17 mouse cellular contexts compared by ENCODE assay signal in genomic region chr11:70467902-70468619, GRCm38 (mm10). TPM values are rescaled to one million over a fixed set of nuclear protein-coding genes. Genes with fewer than 3 reads are reported as not detected.
DNase-seq lines count a peak whose midpoint lies in the region; ATAC-seq and TF ChIP-seq lines count a peak whose summit lies in the region.
"Had no signal": no experiment of that assay in that cellular context is flagged by ENCODE, and none has a peak within 500 bp of the region (broad histone marks: within the 10 kb centered on the region; RNA-seq: fewer than 3 reads in every experiment).

No protein-coding gene starts in this region.

- H3K79me2 ChIP-seq in myocyte (ENCODE audit: control insufficient read depth, insufficient read depth), result no peaks in the 10 kb centered on the region

- H3K36me3 ChIP-seq in lung, embryonic 15.5 days, result no peaks in the 10 kb centered on the region
- no peaks in the 10 kb centered on the region for H3K36me3 ChIP-seq in heart, embryonic 11.5 days (ENCODE audit: control insufficient read depth, insufficient read depth, low read length)
- H3K36me3 ChIP-seq in myocyte (ENCODE audit: control insufficient read depth, insufficient read depth), result no peaks in the 10 kb centered on the region
- no peaks in the 10 kb centered on the region for H3K36me3 ChIP-seq in hindbrain, postnatal 0 days (ENCODE audit: insufficient read depth, low read length)
- no peaks in the 10 kb centered on the region for H3K36me3 ChIP-seq in midbrain, embryonic 10.5 days
- H3K36me3 ChIP-seq: G1E; neural tube, embryonic 15.5 days had no signal

- DNase-seq in heart, adult 11 months, result peak; percentile 93
- DNase-seq in heart, postnatal 36 days, result no peak
- no peak for DNase-seq in lung, postnatal 25 days (ENCODE audit: low spot score)
- DNase-seq in hindbrain, postnatal 0 days (ENCODE audit: low spot score), result no peak
- DNase-seq in midbrain, embryonic 10.5 days (ENCODE audit: low spot score), result no peak
- DNase-seq: cerebellum, adult 9-10 months; kidney, adult 18-20 months had no signal

- H3K9me3 ChIP-seq in lung, embryonic 15.5 days, result no peaks in the 10 kb centered on the region
- no peaks in the 10 kb centered on the region for H3K9me3 ChIP-seq in heart, embryonic 11.5 days (replicated peaks; ENCODE audit: control insufficient read depth, low read length)
- H3K9me3 ChIP-seq in hindbrain, postnatal 0 days (ENCODE audit: low read length), result no peaks in the 10 kb centered on the region
- no peaks in the 10 kb centered on the region for H3K9me3 ChIP-seq in midbrain, embryonic 10.5 days (replicated peaks)
- H3K9me3 ChIP-seq: G1E; neural tube, embryonic 15.5 days had no signal

- peak overlapping the region; percentile 56; the same call in 1 of the 2 replicates for H3K27ac ChIP-seq in lung, embryonic 15.5 days
- H3K27ac ChIP-seq in heart, embryonic 11.5 days (ENCODE audit: low read depth, low read length), result peak overlapping the region; percentile 74
- no peak overlapping the region for H3K27ac ChIP-seq in hindbrain, postnatal 0 days
- no peak overlapping the region for H3K27ac ChIP-seq in midbrain, embryonic 10.5 days (replicated peaks)
- H3K27ac ChIP-seq: liver, embryonic 14.5 days; neural tube, embryonic 15.5 days had no signal

- WGBS in lung, embryonic 15.5 days, result 48% methylated on average over 5 of the region's 5 CpGs
- WGBS in heart, embryonic 11.5 days (ENCODE audit: insufficient replicate concordance), result 49% methylated on average over 5 of the region's 5 CpGs
- WGBS in hindbrain, postnatal 0 days, result 89% methylated on average over 5 of the region's 5 CpGs
- WGBS in midbrain, embryonic 10.5 days, result 88% methylated on average over 5 of the region's 5 CpGs

- no peak for TF ChIP-seq CTCF in hindbrain, postnatal 0 days (IDR thresholded peaks at IDR 0.05; ENCODE audit: low read depth)

- H3K4me2 ChIP-seq in lung, embryonic 15.5 days, result no peak overlapping the region
- H3K4me2 ChIP-seq in heart, embryonic 11.5 days, result no peak overlapping the region
- no peak overlapping the region for H3K4me2 ChIP-seq in myocyte (ENCODE audit: low read depth)
- no peak overlapping the region for H3K4me2 ChIP-seq in hindbrain, postnatal 0 days (ENCODE audit: low read depth, low read length)
- H3K4me2 ChIP-seq: neural tube, embryonic 15.5 days had no signal

- intact Hi-C loops in heart, postnatal 36 days (cut with DNase I), result no loop called here

- no peak overlapping the region for H3K9ac ChIP-seq in lung, embryonic 15.5 days
- H3K9ac ChIP-seq in heart, embryonic 11.5 days (ENCODE audit: low read depth, low read length), result no peak overlapping the region
- no peak overlapping the region for H3K9ac ChIP-seq in hindbrain, postnatal 0 days (replicated peaks; ENCODE audit: low read length)
- H3K9ac ChIP-seq: liver, embryonic 14.5 days; neural tube, embryonic 15.5 days had no signal

- no peak overlapping the region for H3ac ChIP-seq in myocyte (ENCODE audit: control insufficient read depth, insufficient read length)

- H3K4me1 ChIP-seq in lung, embryonic 15.5 days, result peaks cover 36% of the 10 kb centered on the region
- H3K4me1 ChIP-seq in heart, embryonic 11.5 days (ENCODE audit: control insufficient read depth, insufficient read depth, low read length), result peaks cover 10% of the 10 kb centered on the region; the same call in 1 of the 2 replicates
- 0 out of 2 replicates have a peak, but pooled peaks cover 4% of the 10 kb centered on the region for H3K4me1 ChIP-seq in hindbrain, postnatal 0 days (ENCODE audit: insufficient read depth, low read length)
- H3K4me1 ChIP-seq in midbrain, embryonic 10.5 days, result peaks cover 15% of the 10 kb centered on the region

- peaks cover 6% of the 10 kb centered on the region; the same call in 1 of the 2 replicates for H3K27me3 ChIP-seq in lung, embryonic 15.5 days
- peaks cover 17% of the 10 kb centered on the region for H3K27me3 ChIP-seq in heart, embryonic 11.5 days (ENCODE audit: control insufficient read depth, insufficient read depth, low read length)
- peaks cover 4% of the 10 kb centered on the region for H3K27me3 ChIP-seq in myocyte (ENCODE audit: control insufficient read depth, insufficient read depth, insufficient read length)
- H3K27me3 ChIP-seq in hindbrain, postnatal 0 days (ENCODE audit: insufficient read depth, low read length), result no peaks in the 10 kb centered on the region
- peaks cover 45% of the 10 kb centered on the region for H3K27me3 ChIP-seq in midbrain, embryonic 10.5 days (ENCODE audit: low read depth, poor library complexity, severe bottlenecking)

- TF ChIP-seq POLR2A in myocyte (IDR thresholded peaks at IDR 0.05; ENCODE audit: insufficient read length, low read depth), result no peak

- no peak for ATAC-seq in lung, embryonic 15.5 days (ENCODE audit: borderline replicate concordance, extremely low read depth, low FRiP score, low TSS enrichment)
- peak; percentile 46; the same call in 1 of the 2 replicates for ATAC-seq in heart, embryonic 11.5 days (replicated peaks; ENCODE audit: insufficient number of reproducible peaks, low FRiP score, low TSS enrichment)
- no peak for ATAC-seq in hindbrain, postnatal 0 days
- ATAC-seq: activated CD4-positive, CD25-positive, alpha-beta regulatory T cell, adult 4 months; midbrain, embryonic 16.5 days had no signal

- H3K4me3 ChIP-seq in lung, embryonic 15.5 days, result no peak overlapping the region
- no peak overlapping the region for H3K4me3 ChIP-seq in heart, embryonic 11.5 days (ENCODE audit: low read depth, low read length)
- no peak overlapping the region for H3K4me3 ChIP-seq in myocyte
- no peak overlapping the region for H3K4me3 ChIP-seq in hindbrain, postnatal 0 days (ENCODE audit: low read length)
- no peak overlapping the region for H3K4me3 ChIP-seq in midbrain, embryonic 10.5 days
- H3K4me3 ChIP-seq: neural tube, embryonic 15.5 days had no signal

TF ChIP-seq in myocyte, 11 proteins besides CTCF, POLR2A, EP300 and RAD21:
- no peak for TF ChIP-seq MAX (IDR thresholded peaks at IDR 0.05; ENCODE audit: low read depth)
- TF ChIP-seq TCF3 (IDR thresholded peaks at IDR 0.05; ENCODE audit: insufficient read length, low read depth), result no peak
- no peak for TF ChIP-seq REST (IDR thresholded peaks at IDR 0.05; ENCODE audit: insufficient read depth, insufficient read length)
- no peak for TF ChIP-seq USF1 (IDR thresholded peaks at IDR 0.05; ENCODE audit: low read depth)
- no peak for TF ChIP-seq MYOD1 (IDR thresholded peaks at IDR 0.05; ENCODE audit: control insufficient read depth in 1 of 3, insufficient read length in 2 of 3, low read depth in 2 of 3)
- no peak for TF ChIP-seq MYOG (IDR thresholded peaks at IDR 0.05; ENCODE audit: control insufficient read depth in 1 of 3, insufficient read depth in 1 of 3, insufficient read length in 2 of 3, low read depth in 2 of 3)
- peak; percentile 76 for TF ChIP-seq CEBPB (IDR thresholded peaks at IDR 0.05; ENCODE audit: insufficient read depth, poor library complexity, severe bottlenecking)

RNA-seq across cellular contexts. Expression of gene Cxcl16, which starts 8.3 kb away (rescaled TPM):
- total RNA-seq in heart, postnatal 36 days (2021), result 10 to 100 TPM in 1 of 2 experiments, 1 to 10 TPM in 1; 9.6 to 10.9 TPM
- 6.3 and 7.3 TPM in 2 replicates for polyA plus RNA-seq in lung, embryonic 15.5 days (2015; fragmentation: Nextera tagmentation; extraction: Ambion mirVana)
- 6.2 and 7.3 TPM in 2 replicates for polyA plus RNA-seq in heart, embryonic 11.5 days (2014; fragmentation: Nextera tagmentation; extraction: Ambion mirVana)
- polyA plus RNA-seq in myocyte (2012; fragmentation: generic; extraction: Trizol), result 0.08 TPM
- total RNA-seq in hindbrain, postnatal 0 days (2014; rRNA removed), result 2.8 and 3.3 TPM in 2 replicates
- polyA plus RNA-seq in hindbrain, postnatal 0 days (2015; fragmentation: Nextera tagmentation; extraction: Ambion mirVana), result 3.4 and 4.1 TPM in 2 replicates
- 0.46 and 0.63 TPM in 2 replicates for polyA plus RNA-seq in midbrain, embryonic 10.5 days (2016; fragmentation: Nextera tagmentation; extraction: Ambion mirVana)
- total RNA-seq: G1E; hematopoietic stem cell, adult 5-6 weeks had no signal
- polyA plus RNA-seq: G1E had no signal

RNA-seq across cellular contexts. Expression of gene Zmynd15, which starts 8.8 kb away (rescaled TPM):
- 1 to 10 TPM; 1.8 to 2.2 TPM for total RNA-seq in heart, postnatal 36 days (2021)
- 0.45 and 0.73 TPM in 2 replicates for polyA plus RNA-seq in lung, embryonic 15.5 days (2015; fragmentation: Nextera tagmentation; extraction: Ambion mirVana)
- 1.1 and 1.9 TPM in 2 replicates for polyA plus RNA-seq in heart, embryonic 11.5 days (2014; fragmentation: Nextera tagmentation; extraction: Ambion mirVana)
- polyA plus RNA-seq in myocyte (2012; fragmentation: generic; extraction: Trizol), result not detected
- total RNA-seq in hindbrain, postnatal 0 days (2014; rRNA removed), result 0.11 and 1.2 TPM in 2 replicates
- polyA plus RNA-seq in hindbrain, postnatal 0 days (2015; fragmentation: Nextera tagmentation; extraction: Ambion mirVana), result 0.39 and 0.96 TPM in 2 replicates
- polyA plus RNA-seq in midbrain, embryonic 10.5 days (2016; fragmentation: Nextera tagmentation; extraction: Ambion mirVana), result 0.14 and 0.40 TPM in 2 replicates
- polyA plus RNA-seq: activated CD4-positive, CD25-positive, alpha-beta regulatory T cell, adult 4 months; G1E had no signal

RNA-seq across cellular contexts. Expression of gene Med11, which starts 16.3 kb away (rescaled TPM):
- total RNA-seq in heart, postnatal 36 days (2021), result 1 to 10 TPM; 8.9 to 9.7 TPM
- polyA plus RNA-seq in lung, embryonic 15.5 days (2015; fragmentation: Nextera tagmentation; extraction: Ambion mirVana), result 40.5 and 43.1 TPM in 2 replicates
- 28.6 and 31.2 TPM in 2 replicates for polyA plus RNA-seq in heart, embryonic 11.5 days (2014; fragmentation: Nextera tagmentation; extraction: Ambion mirVana)
- 29.6 TPM for polyA plus RNA-seq in myocyte (2012; fragmentation: generic; extraction: Trizol)
- total RNA-seq in hindbrain, postnatal 0 days (2014; rRNA removed), result 22.9 and 23.7 TPM in 2 replicates
- 29.3 and 30.5 TPM in 2 replicates for polyA plus RNA-seq in hindbrain, postnatal 0 days (2015; fragmentation: Nextera tagmentation; extraction: Ambion mirVana)
- 39.7 and 44.6 TPM in 2 replicates for polyA plus RNA-seq in midbrain, embryonic 10.5 days (2016; fragmentation: Nextera tagmentation; extraction: Ambion mirVana)

RNA-seq across cellular contexts. Expression of gene Arrb2, which starts 35.6 kb away (rescaled TPM):
- total RNA-seq in heart, postnatal 36 days (2021), result 10 to 100 TPM; 14.8 to 15.4 TPM
- 15.3 and 19.3 TPM in 2 replicates for polyA plus RNA-seq in lung, embryonic 15.5 days (2015; fragmentation: Nextera tagmentation; extraction: Ambion mirVana)
- polyA plus RNA-seq in heart, embryonic 11.5 days (2014; fragmentation: Nextera tagmentation; extraction: Ambion mirVana), result 11.6 and 12.9 TPM in 2 replicates
- 20.1 TPM for polyA plus RNA-seq in myocyte (2012; fragmentation: generic; extraction: Trizol)
- 83.3 and 106 TPM in 2 replicates for total RNA-seq in hindbrain, postnatal 0 days (2014; rRNA removed)
- polyA plus RNA-seq in hindbrain, postnatal 0 days (2015; fragmentation: Nextera tagmentation; extraction: Ambion mirVana), result 51.9 and 56.3 TPM in 2 replicates
- polyA plus RNA-seq in midbrain, embryonic 10.5 days (2016; fragmentation: Nextera tagmentation; extraction: Ambion mirVana), result 28.3 and 37.4 TPM in 2 replicates

RNA-seq across cellular contexts. Expression of gene Tm4sf5, which starts 37.0 kb away (rescaled TPM):
- total RNA-seq in heart, postnatal 36 days (2021), result 1 to 10 TPM in 1 of 2 experiments, under 1 TPM in 1; 0.70 to 1.3 TPM
- 1.2 and 1.8 TPM in 2 replicates for polyA plus RNA-seq in lung, embryonic 15.5 days (2015; fragmentation: Nextera tagmentation; extraction: Ambion mirVana)
- 8.2 and 10.3 TPM in 2 replicates for polyA plus RNA-seq in heart, embryonic 11.5 days (2014; fragmentation: Nextera tagmentation; extraction: Ambion mirVana)
- not detected for polyA plus RNA-seq in myocyte (2012; fragmentation: generic; extraction: Trizol)
- total RNA-seq in hindbrain, postnatal 0 days (2014; rRNA removed), result 4.9 and 17.1 TPM in 2 replicates
- 6.9 and 8.6 TPM in 2 replicates for polyA plus RNA-seq in hindbrain, postnatal 0 days (2015; fragmentation: Nextera tagmentation; extraction: Ambion mirVana)
- 0.22 TPM in 1 of 2 replicates, not detected in the other for polyA plus RNA-seq in midbrain, embryonic 10.5 days (2016; fragmentation: Nextera tagmentation; extraction: Ambion mirVana)
- total RNA-seq: G1E; hematopoietic stem cell, adult 5-6 weeks; layer of hippocampus, adult 18-20 months had no signal
- polyA plus RNA-seq: G1E had no signal

Comparison
In these comparisons a context has a peak if more than half of its experiments do, and no peak if none do; other contexts are left out.
1. H3K27ac ChIP-seq: peak in lung, embryonic 15.5 days (single experiment) and heart, embryonic 11.5 days (single experiment); none in hindbrain, postnatal 0 days (single experiment) and midbrain, embryonic 10.5 days (single experiment).